Mouse (Mus musculus) testis, adult 2 months (tissue): Measurements from ENCODE around the gene AI661453. TPM values are rescaled to one million over a fixed set of nuclear protein-coding genes. Genes with fewer than 3 reads are reported as not detected.
"Not testable (repeated sequence)": the region's sequence is repeated elsewhere in the genome, so short reads cannot be mapped to it uniquely, and the experiment has no call there.

ENCODE experiments used
- H3K27ac ChIP-seq: fragments of 200-500 bp; 2 replicates; pipeline ENCODE4 v1.5.1; 2012; ENCODE audit warnings: low read depth, low read length; ENCODE audit not compliant: control insufficient read depth, insufficient read depth
- H3K27me3 ChIP-seq: fragments of 200-500 bp; 2 replicates; pipeline ENCODE4 v1.6.1; 2012; ENCODE audit warnings: mild to moderate bottlenecking, low read length, moderate library complexity; ENCODE audit not compliant: control insufficient read depth, insufficient read depth
- H3K36me3 ChIP-seq: fragments of 200-500 bp; 2 replicates; pipeline ENCODE4 v1.6.1; 2012; ENCODE audit warnings: mild to moderate bottlenecking, low read length; ENCODE audit not compliant: control insufficient read depth, insufficient read depth
- H3K4me1 ChIP-seq: fragments of 200-500 bp; 2 replicates; pipeline ENCODE4 v1.6.1; 2012; ENCODE audit warnings: low read length; ENCODE audit not compliant: control insufficient read depth, insufficient read depth
- H3K4me3 ChIP-seq: fragments of 200-500 bp; 2 replicates; pipeline ENCODE4 v1.5.1; 2012; ENCODE audit warnings: low read depth, mild to moderate bottlenecking, low read length, moderate library complexity, mixed read lengths; ENCODE audit not compliant: control insufficient read depth
- CTCF ChIP-seq: fragments of 200-500 bp; IDR thresholded peaks from 2 replicates; pipeline ENCODE4 v1.5.1; 2012; ENCODE audit warnings: low read depth, mild to moderate bottlenecking, inconsistent platforms, low read length, moderate library complexity; ENCODE audit not compliant: control insufficient read depth, insufficient read depth, insufficient replicate concordance
- POLR2A ChIP-seq: fragments of 200-500 bp; IDR thresholded peaks from 2 replicates; pipeline ENCODE4 v1.6.1; 2012; ENCODE audit warnings: low read depth, mild to moderate bottlenecking, inconsistent platforms, low read length, moderate library complexity; ENCODE audit not compliant: control insufficient read depth
- polyA plus RNA-seq: library from polyadenylated mRNA; depleted of rRNA; stranded (reverse); fragments of >200 nt; gene quantifications from 2 replicates; pipeline ENCODE4 v1.2.3, GENCODE M21; 2012

The AI661453 gene
- polyA plus RNA-seq, 1 experiment: 0.53 TPM

- no peak overlapping the region for H3K27ac ChIP-seq
- peaks cover 5% of the 10 kb centered on the region for H3K4me1 ChIP-seq
- no peak overlapping the region for H3K4me3 ChIP-seq
- H3K27me3 ChIP-seq: no peaks in the 10 kb centered on the region; the same call in 1 of the 2 replicates
- no peaks in the 10 kb centered on the region for H3K36me3 ChIP-seq
- no peak for TF ChIP-seq POLR2A
- TF ChIP-seq CTCF: peak; percentile 79
These were observed 27.9 kb upstream of the AI661453 start for GRCm38 (mm10) chr17:47408558-47408898.

- not testable (repeated sequence) for H3K27me3 ChIP-seq, H3K36me3 ChIP-seq, H3K4me1 ChIP-seq, H3K27ac ChIP-seq
- peak overlapping the region; percentile 25 for H3K4me3 ChIP-seq
- peak; percentile 42; the same call in 1 of the 2 replicates for TF ChIP-seq POLR2A
These were observed 26.2 kb upstream of the AI661453 start for GRCm38 (mm10) chr17:47409897-47410861.

GRCm38 (mm10) chr17:47420195-47420594 lies 16.2 kb upstream of the AI661453 start:
- H3K4me3 ChIP-seq: peak overlapping the region; percentile 66
- H3K4me1 ChIP-seq: no peaks in the 10 kb centered on the region
- H3K27ac ChIP-seq: no peak overlapping the region
- TF ChIP-seq CTCF (no peak), POLR2A (no peak)
- H3K27me3 ChIP-seq: no peaks in the 10 kb centered on the region
- no peaks in the 10 kb centered on the region for H3K36me3 ChIP-seq

GRCm38 (mm10) chr17:47421566-47421965 lies 14.8 kb upstream of the AI661453 start:
- Histone ChIP-seq H3K27ac (peak overlapping the region; percentile 2; the same call in 1 of the 2 replicates), H3K36me3 (no peaks in the 10 kb centered on the region), H3K27me3 (no peaks in the 10 kb centered on the region), H3K4me1 (no peaks in the 10 kb centered on the region), H3K4me3 (peak overlapping the region; percentile 64)
- TF ChIP-seq CTCF (no peak), POLR2A (peak; percentile 39; the same call in 1 of the 2 replicates)

GRCm38 (mm10) chr17:47422616-47423015 lies 13.8 kb upstream of the AI661453 start:
- not testable (repeated sequence) for H3K27ac ChIP-seq, H3K27me3 ChIP-seq, H3K36me3 ChIP-seq, H3K4me1 ChIP-seq
- peak overlapping the region; percentile 74; the same call in 1 of the 2 replicates for H3K4me3 ChIP-seq

GRCm38 (mm10) chr17:47424186-47424585 lies 12.2 kb upstream of the AI661453 start:
- H3K27ac ChIP-seq: no peak overlapping the region
- no peaks in the 10 kb centered on the region for H3K36me3 ChIP-seq
- H3K4me1 ChIP-seq: no peaks in the 10 kb centered on the region
- H3K27me3 ChIP-seq: no peaks in the 10 kb centered on the region
- no peak overlapping the region for H3K4me3 ChIP-seq
- no peak for TF ChIP-seq POLR2A
- TF ChIP-seq CTCF: no peak

GRCm38 (mm10) chr17:47427316-47427715 lies 9.1 kb upstream of the AI661453 start:
- no peak for TF ChIP-seq POLR2A
- 0 out of 2 replicates have a peak, but pooled peaks have one; percentile 14 for TF ChIP-seq CTCF
- Histone ChIP-seq H3K4me3 (no peak overlapping the region), H3K4me1 (no peaks in the 10 kb centered on the region), H3K36me3 (no peaks in the 10 kb centered on the region), H3K27me3 (no peaks in the 10 kb centered on the region), H3K27ac (no peak overlapping the region)

GRCm38 (mm10) chr17:47428831-47429304 lies 7.5 kb upstream of the AI661453 start:
- no peaks in the 10 kb centered on the region for H3K36me3 ChIP-seq
- H3K27ac ChIP-seq: no peak overlapping the region
- no peaks in the 10 kb centered on the region for H3K27me3 ChIP-seq
- H3K4me3 ChIP-seq: no peak overlapping the region
- no peaks in the 10 kb centered on the region for H3K4me1 ChIP-seq
- TF ChIP-seq CTCF: peak; percentile 22; the same call in 1 of the 2 replicates
- no peak for TF ChIP-seq POLR2A
